Mouse (Mus musculus): ENCODE measurements around the gene Plce1. TPM values are rescaled to one million over a fixed set of nuclear protein-coding genes. Genes with fewer than 3 reads are reported as not detected.

Gene Plce1
- total and polyA plus RNA-seq, 2 experiments from 2014 or later: 5.2 to 10.0 TPM

- no peaks in the 10 kb centered on the region for H3K9me3 ChIP-seq (ENCODE audit: low read length)
- 49% methylated on average over 5 of the region's 5 CpGs for WGBS
Measured at GRCm38 (mm10) chr19:38687326-38687725, 206.4 kb downstream of the Plce1 start.

GRCm38 (mm10) chr19:38688741-38689507 lies 208.0 kb downstream of the Plce1 start:
- 89% methylated on average over 4 of the region's 4 CpGs for whole genome bisulfite sequencing

More at GRCm38 (mm10) chr19:38687326-38687725, 206.4 kb downstream of the Plce1 start:
- ATAC-seq (no peak), DNase-seq (ENCODE audit: low spot score) (no peak)
- no peak overlapping the region for H3K9ac ChIP-seq (replicated peaks; ENCODE audit: low read length)
- no peaks in the 10 kb centered on the region for H3K4me1 ChIP-seq (ENCODE audit: insufficient read depth, low read length)
- no peak overlapping the region for H3K4me2 ChIP-seq (ENCODE audit: low read depth, low read length)
- no peak for TF ChIP-seq CTCF (IDR thresholded peaks at IDR 0.05; ENCODE audit: low read depth)
- no peaks in the 10 kb centered on the region for H3K36me3 ChIP-seq (ENCODE audit: insufficient read depth, low read length)
- no peak overlapping the region for H3K4me3 ChIP-seq (ENCODE audit: low read length)
- H3K27me3 ChIP-seq (ENCODE audit: insufficient read depth, low read length): no peaks in the 10 kb centered on the region
- H3K27ac ChIP-seq: no peak overlapping the region

GRCm38 (mm10) chr19:38690276-38690675 lies 209.4 kb downstream of the Plce1 start:
- ATAC-seq: no peak
- no peak overlapping the region for H3K4me2 ChIP-seq (ENCODE audit: low read depth, low read length)
- 77% methylated on average over 2 of the region's 2 CpGs for WGBS

More at GRCm38 (mm10) chr19:38688741-38689507, 208.0 kb downstream of the Plce1 start:
- ATAC-seq: no peak
- H3K27ac ChIP-seq: no peak overlapping the region
- H3K9ac ChIP-seq (replicated peaks; ENCODE audit: low read length): no peak overlapping the region
- no peak for DNase-seq (ENCODE audit: low spot score)
- H3K27me3 ChIP-seq (ENCODE audit: insufficient read depth, low read length): no peaks in the 10 kb centered on the region
- H3K4me2 ChIP-seq (ENCODE audit: low read depth, low read length): no peak overlapping the region
- no peaks in the 10 kb centered on the region for H3K36me3 ChIP-seq (ENCODE audit: insufficient read depth, low read length)
- no peak for TF ChIP-seq CTCF (IDR thresholded peaks at IDR 0.05; ENCODE audit: low read depth)
- H3K4me3 ChIP-seq (ENCODE audit: low read length): no peak overlapping the region
- H3K4me1 ChIP-seq (ENCODE audit: insufficient read depth, low read length): no peaks in the 10 kb centered on the region
- H3K9me3 ChIP-seq (ENCODE audit: low read length): no peaks in the 10 kb centered on the region

GRCm38 (mm10) chr19:38691533-38691932 lies 210.6 kb downstream of the Plce1 start:
- H3K27me3 ChIP-seq (ENCODE audit: insufficient read depth, low read length): no peaks in the 10 kb centered on the region

More at GRCm38 (mm10) chr19:38690276-38690675, 209.4 kb downstream of the Plce1 start:
- Histone ChIP-seq H3K36me3 (ENCODE audit: insufficient read depth, low read length) (no peaks in the 10 kb centered on the region), H3K4me1 (ENCODE audit: insufficient read depth, low read length) (no peaks in the 10 kb centered on the region), H3K27me3 (ENCODE audit: insufficient read depth, low read length) (no peaks in the 10 kb centered on the region), H3K27ac (no peak overlapping the region), H3K9me3 (ENCODE audit: low read length) (no peaks in the 10 kb centered on the region), H3K4me3 (ENCODE audit: low read length) (no peak overlapping the region), H3K9ac (replicated peaks; ENCODE audit: low read length) (no peak overlapping the region)
- TF ChIP-seq CTCF (IDR thresholded peaks at IDR 0.05; ENCODE audit: low read depth): no peak
- no peak for DNase-seq (ENCODE audit: low spot score)

GRCm38 (mm10) chr19:38693331-38693730 lies 212.4 kb downstream of the Plce1 start:
- ATAC-seq (no peak), DNase-seq (ENCODE audit: low spot score) (no peak)
- Histone ChIP-seq H3K36me3 (ENCODE audit: insufficient read depth, low read length) (no peaks in the 10 kb centered on the region), H3K4me1 (ENCODE audit: insufficient read depth, low read length) (no peaks in the 10 kb centered on the region), H3K27me3 (ENCODE audit: insufficient read depth, low read length) (no peaks in the 10 kb centered on the region), H3K9ac (replicated peaks; ENCODE audit: low read length) (no peak overlapping the region), H3K4me2 (ENCODE audit: low read depth, low read length) (no peak overlapping the region), H3K27ac (no peak overlapping the region), H3K9me3 (ENCODE audit: low read length) (no peaks in the 10 kb centered on the region), H3K4me3 (ENCODE audit: low read length) (no peak overlapping the region)
- 51% methylated on average over 2 of the region's 2 CpGs for WGBS
- TF ChIP-seq CTCF (IDR thresholded peaks at IDR 0.05; ENCODE audit: low read depth): no peak

More at GRCm38 (mm10) chr19:38691533-38691932, 210.6 kb downstream of the Plce1 start:
- no peak overlapping the region for H3K27ac ChIP-seq
- DNase-seq (ENCODE audit: low spot score) (no peak), ATAC-seq (no peak)
- no peaks in the 10 kb centered on the region for H3K4me1 ChIP-seq (ENCODE audit: insufficient read depth, low read length)
- 95% methylated on average over 6 of the region's 6 CpGs for WGBS
- TF ChIP-seq CTCF (IDR thresholded peaks at IDR 0.05; ENCODE audit: low read depth): no peak
- H3K4me3 ChIP-seq (ENCODE audit: low read length): no peak overlapping the region
- no peaks in the 10 kb centered on the region for H3K36me3 ChIP-seq (ENCODE audit: insufficient read depth, low read length)
- no peak overlapping the region for H3K4me2 ChIP-seq (ENCODE audit: low read depth, low read length)
- H3K9ac ChIP-seq (replicated peaks; ENCODE audit: low read length): no peak overlapping the region
- no peaks in the 10 kb centered on the region for H3K9me3 ChIP-seq (ENCODE audit: low read length)

- Histone ChIP-seq H3K4me2 (ENCODE audit: low read depth, low read length) (no peak overlapping the region), H3K27me3 (ENCODE audit: insufficient read depth, low read length) (no peaks in the 10 kb centered on the region), H3K4me3 (ENCODE audit: low read length) (no peak overlapping the region), H3K27ac (no peak overlapping the region), H3K4me1 (ENCODE audit: insufficient read depth, low read length) (no peaks in the 10 kb centered on the region), H3K9ac (replicated peaks; ENCODE audit: low read length) (no peak overlapping the region), H3K36me3 (ENCODE audit: insufficient read depth, low read length) (no peaks in the 10 kb centered on the region), H3K9me3 (ENCODE audit: low read length) (no peaks in the 10 kb centered on the region)
- no peak for ATAC-seq
- no peak for DNase-seq (ENCODE audit: low spot score)
- 73% methylated on average over 4 of the region's 4 CpGs for WGBS
- TF ChIP-seq CTCF (IDR thresholded peaks at IDR 0.05; ENCODE audit: low read depth): no peak
Measured at GRCm38 (mm10) chr19:38693769-38694168, 212.9 kb downstream of the Plce1 start.

GRCm38 (mm10) chr19:38701776-38702175 lies 220.9 kb downstream of the Plce1 start:
- no peak overlapping the region for H3K4me2 ChIP-seq (ENCODE audit: low read depth, low read length)
- no peak overlapping the region for H3K27ac ChIP-seq
- no peak for TF ChIP-seq CTCF (IDR thresholded peaks at IDR 0.05; ENCODE audit: low read depth)
- H3K9ac ChIP-seq (replicated peaks; ENCODE audit: low read length): no peak overlapping the region
- no peaks in the 10 kb centered on the region for H3K36me3 ChIP-seq (ENCODE audit: insufficient read depth, low read length)
- no peaks in the 10 kb centered on the region for H3K4me1 ChIP-seq (ENCODE audit: insufficient read depth, low read length)
- H3K4me3 ChIP-seq (ENCODE audit: low read length): no peak overlapping the region
- WGBS: 89% methylated on average over 8 of the region's 8 CpGs
- no peaks in the 10 kb centered on the region for H3K9me3 ChIP-seq (ENCODE audit: low read length)
- DNase-seq (ENCODE audit: low spot score): no peak
- no peak for ATAC-seq
- H3K27me3 ChIP-seq (ENCODE audit: insufficient read depth, low read length): no peaks in the 10 kb centered on the region
